Mouse (Mus musculus): ENCODE measurements around the gene Gng7. TPM values are rescaled to one million over a fixed set of nuclear protein-coding genes. Genes with fewer than 3 reads are reported as not detected.
A peak's percentile ranks its signal among the peaks of the same experiment; 100 is the strongest.

Gene Gng7
- polyA plus RNA-seq, 1 experiment from 2014 or later: 0.46 TPM

GRCm38 (mm10) chr10:80940320-80940987, 74.3 kb downstream of the Gng7 start:
- 0 out of 2 replicates have a peak overlapping the region, but pooled peaks have one; percentile 12 for H3K27ac ChIP-seq
- peaks cover 53% of the 10 kb centered on the region for H3K4me1 ChIP-seq (replicated peaks)
- ATAC-seq (ENCODE audit: low read depth) (no peak), DNase-seq (no peak)
- no peak overlapping the region for H3K4me3 ChIP-seq (replicated peaks)
- H3K27me3 ChIP-seq: peaks cover 52% of the 10 kb centered on the region
- H3K9me3 ChIP-seq (replicated peaks): no peaks in the 10 kb centered on the region
- WGBS (ENCODE audit: insufficient replicate concordance): 20% methylated on average over 8 of the region's 8 CpGs
- no peaks in the 10 kb centered on the region for H3K36me3 ChIP-seq
- peak overlapping the region; percentile 33; the same call in 1 of the 2 replicates for H3K9ac ChIP-seq
- H3K4me2 ChIP-seq: peak overlapping the region; percentile 67

DNA sequence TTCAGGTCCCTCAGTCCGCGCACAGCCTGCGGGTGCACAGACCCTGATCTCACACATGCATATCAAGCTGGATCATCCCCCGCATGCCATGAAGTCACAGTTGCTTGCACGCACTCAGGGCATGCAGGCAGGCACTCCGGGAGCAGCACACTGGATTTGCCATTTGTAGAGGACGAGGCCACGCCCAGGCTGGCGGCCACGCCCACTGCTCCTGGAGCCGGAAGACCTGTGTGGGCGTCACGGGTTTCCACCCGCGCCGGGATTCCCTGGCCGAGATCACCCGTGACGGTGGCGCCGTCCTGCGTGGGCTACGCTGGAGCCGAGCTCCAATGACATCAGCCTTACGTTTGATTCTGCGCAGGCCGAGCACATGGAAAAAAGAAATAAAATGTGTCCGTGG, 75.1 kb downstream of the Gng7 start:
- no peak overlapping the region for H3K27ac ChIP-seq
- H3K4me1 ChIP-seq (replicated peaks): peaks cover 55% of the 10 kb centered on the region
- DNase-seq: peak; percentile 75
- peaks cover 58% of the 10 kb centered on the region for H3K27me3 ChIP-seq
- no peaks in the 10 kb centered on the region for H3K9me3 ChIP-seq (replicated peaks)
- H3K4me2 ChIP-seq: peak overlapping the region; percentile 67
- peak overlapping the region; percentile 49 for H3K4me3 ChIP-seq (replicated peaks)
- peak overlapping the region; percentile 33 for H3K9ac ChIP-seq
- peak; percentile 52 for ATAC-seq (ENCODE audit: low read depth)
- H3K36me3 ChIP-seq: no peaks in the 10 kb centered on the region
- 2% methylated on average over 28 of the region's 28 CpGs for WGBS (ENCODE audit: insufficient replicate concordance)

- H3K27ac ChIP-seq: no peak overlapping the region
- peaks cover 58% of the 10 kb centered on the region for H3K4me1 ChIP-seq (replicated peaks)
- H3K36me3 ChIP-seq: no peaks in the 10 kb centered on the region
- DNase-seq: no peak
- H3K9ac ChIP-seq: peak overlapping the region; percentile 33
- H3K9me3 ChIP-seq (replicated peaks): no peaks in the 10 kb centered on the region
- H3K27me3 ChIP-seq: peaks cover 65% of the 10 kb centered on the region
- peak overlapping the region; percentile 67 for H3K4me2 ChIP-seq
- H3K4me3 ChIP-seq (replicated peaks): peak overlapping the region; percentile 49
- WGBS (ENCODE audit: insufficient replicate concordance): 16% methylated on average over 15 of the region's 15 CpGs
- ATAC-seq (ENCODE audit: low read depth): peak; percentile 34
Measured at GRCm38 (mm10) chr10:80938831-80939550, 75.8 kb downstream of the Gng7 start.

GRCm38 (mm10) chr10:80937646-80938045, 77.1 kb downstream of the Gng7 start:
- ATAC-seq (ENCODE audit: low read depth) (no peak), DNase-seq (no peak)
- Histone ChIP-seq H3K27me3 (peaks cover 76% of the 10 kb centered on the region), H3K27ac (no peak overlapping the region), H3K4me2 (no peak overlapping the region), H3K4me1 (replicated peaks) (peaks cover 69% of the 10 kb centered on the region), H3K4me3 (replicated peaks) (no peak overlapping the region), H3K9me3 (replicated peaks) (no peaks in the 10 kb centered on the region), H3K36me3 (no peaks in the 10 kb centered on the region), H3K9ac (no peak overlapping the region)
- WGBS (ENCODE audit: insufficient replicate concordance): 27% methylated on average over 8 of the region's 8 CpGs

GRCm38 (mm10) chr10:80936810-80937164, 78.0 kb downstream of the Gng7 start:
- 16% methylated on average over 6 of the region's 6 CpGs for whole genome bisulfite sequencing (ENCODE audit: insufficient replicate concordance)
- no peak for ATAC-seq (ENCODE audit: low read depth)
- no peaks in the 10 kb centered on the region for H3K9me3 ChIP-seq (replicated peaks)
- peak overlapping the region; percentile 35; the same call in 1 of the 2 replicates for H3K4me3 ChIP-seq (replicated peaks)
- peaks cover 77% of the 10 kb centered on the region for H3K4me1 ChIP-seq (replicated peaks)
- peaks cover 84% of the 10 kb centered on the region for H3K27me3 ChIP-seq
- no peaks in the 10 kb centered on the region for H3K36me3 ChIP-seq
- H3K27ac ChIP-seq: no peak overlapping the region
- no peak overlapping the region for H3K9ac ChIP-seq
- H3K4me2 ChIP-seq: peak overlapping the region; percentile 55
- DNase-seq: no peak

GRCm38 (mm10) chr10:80936135-80936809, 78.5 kb downstream of the Gng7 start:
- H3K4me1 ChIP-seq (replicated peaks): peaks cover 83% of the 10 kb centered on the region
- no peaks in the 10 kb centered on the region for H3K9me3 ChIP-seq (replicated peaks)
- peaks cover 89% of the 10 kb centered on the region for H3K27me3 ChIP-seq
- 4% methylated on average over 37 of the region's 37 CpGs for WGBS (ENCODE audit: insufficient replicate concordance)
- DNase-seq (no peak), ATAC-seq (ENCODE audit: low read depth) (no peak)
- no peak overlapping the region for H3K27ac ChIP-seq
- no peaks in the 10 kb centered on the region for H3K36me3 ChIP-seq
- peak overlapping the region; percentile 35 for H3K4me3 ChIP-seq (replicated peaks)
- H3K9ac ChIP-seq: no peak overlapping the region
- H3K4me2 ChIP-seq: peak overlapping the region; percentile 55

- DNase-seq: no peak
- Histone ChIP-seq H3K4me3 (replicated peaks) (no peak overlapping the region), H3K4me2 (0 out of 2 replicates have a peak overlapping the region, but pooled peaks have one; percentile 55), H3K9ac (no peak overlapping the region), H3K27ac (no peak overlapping the region), H3K4me1 (replicated peaks) (peaks cover 84% of the 10 kb centered on the region), H3K27me3 (peaks cover 92% of the 10 kb centered on the region), H3K36me3 (no peaks in the 10 kb centered on the region), H3K9me3 (replicated peaks) (no peaks in the 10 kb centered on the region)
- WGBS (ENCODE audit: insufficient replicate concordance): 11% methylated on average over 17 of the region's 17 CpGs
- no peak for ATAC-seq (ENCODE audit: low read depth)
Measured at GRCm38 (mm10) chr10:80935698-80936097, 79.0 kb downstream of the Gng7 start.

DNA sequence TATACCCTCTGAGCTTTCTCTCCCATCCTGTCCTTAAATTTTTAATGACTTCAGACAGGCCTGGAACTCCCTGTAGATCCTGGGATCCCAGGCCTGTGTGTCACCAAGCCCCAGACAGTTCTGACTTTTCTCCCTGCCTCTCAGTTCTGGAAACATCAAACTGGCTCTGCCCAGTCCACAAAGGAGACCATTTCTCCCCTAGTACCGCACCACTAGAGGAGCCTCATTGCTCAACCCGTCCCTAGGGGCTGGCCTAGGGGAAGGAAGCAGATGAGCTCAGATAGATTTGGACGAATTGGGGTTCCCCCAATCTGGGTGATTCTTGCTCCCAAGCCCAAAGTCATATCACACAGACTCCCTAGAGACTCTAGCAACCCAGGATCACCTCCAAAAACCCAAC, 79.5 kb downstream of the Gng7 start:
- H3K27me3 ChIP-seq: peaks cover 93% of the 10 kb centered on the region
- ATAC-seq (ENCODE audit: low read depth) (no peak), DNase-seq (no peak)
- H3K27ac ChIP-seq: no peak overlapping the region
- no peaks in the 10 kb centered on the region for H3K36me3 ChIP-seq
- 13% methylated on average over 3 of the region's 3 CpGs for WGBS (ENCODE audit: insufficient replicate concordance)
- H3K9ac ChIP-seq: no peak overlapping the region
- H3K4me2 ChIP-seq: no peak overlapping the region
- H3K9me3 ChIP-seq (replicated peaks): no peaks in the 10 kb centered on the region
- H3K4me3 ChIP-seq (replicated peaks): no peak overlapping the region
- H3K4me1 ChIP-seq (replicated peaks): peaks cover 84% of the 10 kb centered on the region

GRCm38 (mm10) chr10:80934136-80934985, 80.4 kb downstream of the Gng7 start:
- no peak overlapping the region for H3K4me3 ChIP-seq (replicated peaks)
- H3K27me3 ChIP-seq: peaks cover 97% of the 10 kb centered on the region
- H3K4me2 ChIP-seq: no peak overlapping the region; the same call in 1 of the 2 replicates
- ATAC-seq (ENCODE audit: low read depth) (no peak), DNase-seq (no peak)
- no peaks in the 10 kb centered on the region for H3K36me3 ChIP-seq
- no peak overlapping the region for H3K9ac ChIP-seq
- H3K9me3 ChIP-seq (replicated peaks): no peaks in the 10 kb centered on the region
- H3K27ac ChIP-seq: no peak overlapping the region
- H3K4me1 ChIP-seq (replicated peaks): peaks cover 83% of the 10 kb centered on the region
- WGBS (ENCODE audit: insufficient replicate concordance): 48% methylated on average over 14 of the region's 14 CpGs

GRCm38 (mm10) chr10:80933421-80933979, 81.2 kb downstream of the Gng7 start:
- DNase-seq: no peak
- Histone ChIP-seq H3K4me1 (replicated peaks) (peaks cover 85% of the 10 kb centered on the region), H3K27me3 (peaks cover 94% of the 10 kb centered on the region), H3K4me3 (replicated peaks) (peak overlapping the region; percentile 59), H3K4me2 (peak overlapping the region; percentile 86), H3K36me3 (no peaks in the 10 kb centered on the region), H3K27ac (no peak overlapping the region), H3K9me3 (replicated peaks) (no peaks in the 10 kb centered on the region), H3K9ac (no peak overlapping the region; the same call in 1 of the 2 replicates)
- no peak for ATAC-seq (ENCODE audit: low read depth)
- 3% methylated on average over 21 of the region's 21 CpGs for WGBS (ENCODE audit: insufficient replicate concordance)
